Mouse (Mus musculus) embryonic facial prominence, embryonic 11.5 days (tissue): ENCODE results near the gene Cab39l. TPM values are rescaled to one million over a fixed set of nuclear protein-coding genes. Genes with fewer than 3 reads are reported as not detected.

Experiments used
- ATAC-seq: fragments of 200-750 bp; cut with Nextera tagmentation; replicated peaks from 2 replicates; pipeline ENCODE4 v1.8.0; 2017; ENCODE audit warnings: low read depth; ENCODE audit not compliant: insufficient number of reproducible peaks, low FRiP score, low TSS enrichment
- DNase-seq: peaks from one replicate; pipeline ENCODE4 v3.0.0-alpha.2; 2015; ENCODE audit warnings: low spot score
- H3K27ac ChIP-seq: fragments of 300-500 bp; sonication (generic); replicated peaks from 2 replicates; pipeline ENCODE4 v1.5.1; 2014; ENCODE audit warnings: mild to moderate bottlenecking, low read depth, low read length, control low read depth
- H3K27me3 ChIP-seq: fragments of 300-500 bp; sonication (generic); 2 replicates; pipeline ENCODE4 v1.6.1; 2014; ENCODE audit warnings: mild to moderate bottlenecking, low read length, moderate library complexity, mixed read lengths; ENCODE audit not compliant: control insufficient read depth, insufficient read depth
- H3K36me3 ChIP-seq: fragments of 300-500 bp; sonication (generic); replicated peaks from 2 replicates; pipeline ENCODE4 v1.6.1; 2014; ENCODE audit warnings: low read depth, mild to moderate bottlenecking, low read length, moderate library complexity, mixed read lengths; ENCODE audit not compliant: control insufficient read depth, insufficient read depth
- H3K4me1 ChIP-seq: fragments of 300-500 bp; sonication (generic); 2 replicates; pipeline ENCODE4 v1.6.1; 2014; ENCODE audit warnings: low read length, mixed read lengths; ENCODE audit not compliant: control insufficient read depth, insufficient read depth
- H3K4me2 ChIP-seq: fragments of 300-500 bp; sonication (generic); 2 replicates; pipeline ENCODE4 v1.6.1; 2014; ENCODE audit warnings: low read depth, mild to moderate bottlenecking, control low read depth, low read length, moderate library complexity
- H3K4me3 ChIP-seq: fragments of 300-500 bp; sonication (generic); 2 replicates; pipeline ENCODE4 v1.5.1; 2014; ENCODE audit warnings: low read depth, low read length, control low read depth
- H3K9ac ChIP-seq: fragments of 300-500 bp; sonication (generic); replicated peaks from 2 replicates; pipeline ENCODE4 v1.6.1; 2014; ENCODE audit warnings: mild to moderate bottlenecking, control low read depth, low read length
- H3K9me3 ChIP-seq: fragments of 300-500 bp; sonication (generic); replicated peaks from 2 replicates; pipeline ENCODE4 v1.6.1; 2016; ENCODE audit warnings: mild to moderate bottlenecking, low read length, inconsistent platforms, mixed read lengths; ENCODE audit not compliant: control insufficient read depth
- WGBS: fragments of 180-500 bp; shearing (Covaris S2); extraction: QIAGEN DNeasy Blood & Tissue Kit; methylation state at CpG from one replicate; pipeline ENCODE4 v1.1.7; 2014; 5-methylcytosine and 5-hydroxymethylcytosine counted together
- polyA plus RNA-seq: library from polyadenylated mRNA; unstranded; fragments of >200 nt; fragmentation: Nextera tagmentation; extraction: Ambion mirVana; gene quantifications from 2 replicates; pipeline ENCODE4 v1.2.1, GENCODE M21; 2014

Gene Cab39l
- polyA plus RNA-seq, 1 experiment from 2014 or later: 61.8 TPM

DNA sequence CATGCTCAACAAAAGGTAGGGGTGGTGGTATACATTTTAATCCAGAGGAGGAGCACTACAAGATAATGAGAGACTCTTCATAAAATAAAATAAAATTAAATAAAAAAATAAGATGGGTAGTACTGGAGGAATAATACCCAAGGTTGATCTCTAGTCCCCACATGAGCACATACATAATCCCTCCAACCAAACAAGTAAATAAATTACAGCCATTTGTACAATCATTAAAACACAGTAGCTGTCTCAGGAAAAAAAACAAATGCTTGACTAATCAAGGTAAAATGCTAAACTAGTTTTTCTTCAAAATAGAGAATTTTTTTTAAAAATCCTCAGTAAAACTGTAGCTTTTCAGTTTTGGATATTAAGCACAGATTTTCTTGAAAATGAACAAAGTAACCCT, 5.6 kb upstream of the Cab39l start:
- no peak overlapping the region for H3K4me2 ChIP-seq
- ATAC-seq (no peak), DNase-seq (no peak)
- H3K4me3 ChIP-seq: no peak overlapping the region
- H3K36me3 ChIP-seq: no peaks in the 10 kb centered on the region
- H3K27ac ChIP-seq: no peak overlapping the region
- no peaks in the 10 kb centered on the region for H3K27me3 ChIP-seq
- no peak overlapping the region for H3K9ac ChIP-seq
- H3K9me3 ChIP-seq: no peaks in the 10 kb centered on the region
- no peaks in the 10 kb centered on the region for H3K4me1 ChIP-seq

DNA sequence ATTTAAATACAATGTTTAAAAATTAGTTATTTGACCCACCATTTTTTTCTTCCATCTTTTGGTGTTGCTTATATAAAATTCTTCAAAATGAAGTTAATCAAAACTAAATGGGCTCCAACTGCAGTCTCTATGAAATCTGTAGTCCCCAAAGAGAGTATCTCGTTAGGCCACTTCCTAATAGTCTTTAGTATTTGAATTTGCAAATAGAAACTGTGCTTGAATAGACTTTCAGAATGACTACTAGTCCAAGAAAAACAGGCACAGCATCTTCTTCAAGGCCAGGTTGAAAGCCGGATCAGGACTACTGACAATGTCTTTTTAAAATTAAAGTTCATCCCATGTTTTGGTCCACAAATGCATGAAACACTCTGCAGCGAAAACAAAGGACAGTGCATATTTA, 3.4 kb upstream of the Cab39l start:
- Histone ChIP-seq H3K36me3 (no peaks in the 10 kb centered on the region), H3K9me3 (no peaks in the 10 kb centered on the region), H3K27ac (no peak overlapping the region), H3K4me3 (no peak overlapping the region), H3K9ac (no peak overlapping the region), H3K4me1 (no peaks in the 10 kb centered on the region), H3K4me2 (no peak overlapping the region), H3K27me3 (no peaks in the 10 kb centered on the region)
- DNase-seq (no peak), ATAC-seq (no peak)
- WGBS: 84% methylated on average over 3 of the region's 3 CpGs

DNA sequence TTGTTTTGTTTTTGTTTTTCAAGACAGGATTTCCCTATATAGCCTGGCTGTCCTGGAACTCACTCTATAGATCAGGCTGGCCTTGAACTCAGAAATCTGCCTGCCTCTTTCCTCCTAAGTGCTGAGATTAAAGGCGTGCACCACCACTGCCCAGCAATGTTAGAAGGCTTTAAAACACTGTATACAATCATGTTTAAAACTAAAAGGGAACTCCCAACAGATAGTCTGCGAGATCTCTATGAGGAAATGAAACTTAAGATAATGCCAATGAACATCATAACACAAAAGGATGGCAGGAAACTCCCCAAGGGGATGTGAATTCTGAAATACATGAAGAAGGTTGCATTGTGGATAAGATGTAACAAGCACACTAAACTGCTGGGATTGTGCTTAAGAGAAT, 2.3 kb upstream of the Cab39l start:
- H3K36me3 ChIP-seq: no peaks in the 10 kb centered on the region
- no peak overlapping the region for H3K4me2 ChIP-seq
- ATAC-seq (no peak), DNase-seq (no peak)
- no peaks in the 10 kb centered on the region for H3K9me3 ChIP-seq
- no peak overlapping the region for H3K4me3 ChIP-seq
- H3K9ac ChIP-seq: no peak overlapping the region
- 81% methylated on average over 2 of the region's 2 CpGs for WGBS
- H3K27me3 ChIP-seq: no peaks in the 10 kb centered on the region
- H3K27ac ChIP-seq: no peak overlapping the region
- no peaks in the 10 kb centered on the region for H3K4me1 ChIP-seq

DNA sequence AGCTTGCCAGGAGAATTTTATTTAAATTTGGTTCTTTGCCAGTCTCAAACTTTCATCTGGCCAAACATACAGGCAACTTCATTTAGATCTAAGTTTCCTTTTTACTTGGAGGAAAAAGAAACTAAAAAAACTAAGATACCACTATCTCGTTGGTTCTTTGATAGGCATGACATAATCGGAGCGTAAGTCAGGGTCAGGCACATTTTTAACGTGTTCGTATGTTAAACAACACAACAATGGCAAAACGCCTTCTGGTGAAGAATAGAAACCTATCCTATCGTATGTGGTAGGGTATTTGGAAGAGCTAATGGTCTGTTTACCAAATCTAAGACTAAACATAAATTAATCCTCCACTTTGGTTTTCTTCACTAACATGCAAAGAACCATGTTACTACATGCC, 733 bp upstream of the Cab39l start:
- peak overlapping the region; percentile 74 for H3K4me3 ChIP-seq
- DNase-seq: no peak
- no peak for ATAC-seq
- H3K9ac ChIP-seq: peak overlapping the region; percentile 78; the same call in 1 of the 2 replicates
- H3K36me3 ChIP-seq: no peaks in the 10 kb centered on the region
- H3K27ac ChIP-seq: no peak overlapping the region
- H3K9me3 ChIP-seq: no peaks in the 10 kb centered on the region
- H3K4me1 ChIP-seq: no peaks in the 10 kb centered on the region
- no peaks in the 10 kb centered on the region for H3K27me3 ChIP-seq
- WGBS: 28% methylated on average over 7 of the region's 7 CpGs
- peak overlapping the region; percentile 23 for H3K4me2 ChIP-seq

DNA sequence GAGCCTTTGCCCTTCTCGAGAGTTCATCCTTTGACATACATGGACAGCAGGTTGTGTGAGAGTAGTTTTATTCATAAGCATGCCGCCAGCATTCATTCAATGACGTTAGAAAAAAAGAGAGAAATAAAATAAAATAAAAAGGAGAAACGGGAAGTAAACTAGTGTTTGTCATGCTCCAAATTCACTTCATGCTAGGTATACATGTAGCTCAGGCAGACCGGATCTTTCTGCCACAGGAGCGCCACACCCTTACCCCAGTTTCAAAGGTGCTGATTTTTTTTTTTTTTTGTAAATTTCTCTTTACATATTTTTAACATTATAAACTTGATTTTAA, 667 bp downstream of the Cab39l start:
- WGBS: 12% methylated on average over 6 of the region's 6 CpGs
- H3K4me2 ChIP-seq: peak overlapping the region; percentile 59
- H3K9ac ChIP-seq: peak overlapping the region; percentile 78
- no peaks in the 10 kb centered on the region for H3K4me1 ChIP-seq
- no peaks in the 10 kb centered on the region for H3K9me3 ChIP-seq
- H3K27me3 ChIP-seq: no peaks in the 10 kb centered on the region
- H3K27ac ChIP-seq: no peak overlapping the region
- peak overlapping the region; percentile 74 for H3K4me3 ChIP-seq
- ATAC-seq (no peak), DNase-seq (no peak)
- H3K36me3 ChIP-seq: no peaks in the 10 kb centered on the region

DNA sequence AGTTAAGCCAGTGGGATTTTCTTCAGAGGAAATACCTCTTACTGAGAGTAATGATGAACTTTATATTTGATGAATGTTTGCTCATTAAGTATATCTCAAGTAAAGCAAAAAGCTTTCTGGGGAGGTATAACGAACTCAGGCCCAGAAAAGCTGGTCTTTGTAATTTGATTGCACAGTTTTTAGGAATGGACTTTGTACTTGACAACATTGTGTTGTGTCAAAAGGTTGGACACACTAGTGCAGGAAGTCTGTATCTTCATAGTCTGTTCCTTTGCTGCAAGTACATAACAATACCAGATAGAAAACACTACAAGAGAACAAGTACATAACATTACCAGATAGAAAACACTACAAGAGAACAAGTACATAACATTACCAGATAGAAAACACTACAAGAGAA, 4.6 kb downstream of the Cab39l start:
- H3K4me1 ChIP-seq: no peaks in the 10 kb centered on the region
- H3K36me3 ChIP-seq: no peaks in the 10 kb centered on the region
- no peak overlapping the region for H3K27ac ChIP-seq
- no peak overlapping the region for H3K4me3 ChIP-seq
- H3K9ac ChIP-seq: no peak overlapping the region
- WGBS: 93% methylated on average over 1 of the region's 1 CpGs
- H3K4me2 ChIP-seq: no peak overlapping the region
- no peak for ATAC-seq
- H3K9me3 ChIP-seq: no peaks in the 10 kb centered on the region
- no peaks in the 10 kb centered on the region for H3K27me3 ChIP-seq
- no peak for DNase-seq

DNA sequence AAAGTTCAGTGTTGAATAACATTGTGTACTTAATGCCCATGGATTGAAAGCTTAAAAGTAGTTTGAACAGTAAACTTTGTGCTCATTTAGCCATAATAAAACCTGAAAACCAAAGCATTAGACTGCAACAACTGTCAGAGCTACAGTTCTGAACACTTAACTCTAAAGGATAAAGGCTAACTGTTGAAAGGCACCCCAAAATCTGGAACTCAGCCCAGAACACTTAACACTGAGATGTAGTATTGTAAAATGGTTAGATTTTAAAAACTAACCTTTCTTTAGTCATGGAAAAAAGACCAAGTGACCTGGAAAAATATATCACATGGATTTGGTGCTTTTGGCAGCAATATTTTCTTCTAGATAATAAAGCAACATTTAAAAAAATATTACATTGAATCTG, 7.2 kb downstream of the Cab39l start:
- Histone ChIP-seq H3K9ac (no peak overlapping the region), H3K4me2 (no peak overlapping the region), H3K9me3 (no peaks in the 10 kb centered on the region), H3K4me3 (no peak overlapping the region), H3K27me3 (no peaks in the 10 kb centered on the region), H3K36me3 (no peaks in the 10 kb centered on the region), H3K27ac (no peak overlapping the region), H3K4me1 (no peaks in the 10 kb centered on the region)
- no peak for DNase-seq
- no peak for ATAC-seq

DNA sequence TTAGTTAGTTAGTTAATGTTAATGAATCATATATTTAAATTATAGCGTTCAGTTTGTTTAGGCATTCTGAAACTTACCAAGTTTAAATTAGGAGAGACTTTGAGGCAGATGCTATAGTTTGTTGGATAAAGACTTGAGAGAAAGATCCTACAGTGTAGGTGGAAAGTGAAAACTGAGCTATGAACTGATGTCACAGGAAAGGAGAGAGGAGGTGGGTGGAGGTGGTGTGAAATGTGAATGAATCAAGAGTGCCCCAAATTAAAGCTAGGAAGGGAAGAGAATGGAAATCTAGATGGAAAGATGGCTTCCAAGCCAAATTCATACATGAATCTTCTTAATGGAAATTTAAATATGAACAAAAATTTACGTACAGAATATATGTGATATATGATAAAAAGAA, 25.7 kb downstream of the Cab39l start:
- Histone ChIP-seq H3K27me3 (no peaks in the 10 kb centered on the region), H3K27ac (no peak overlapping the region), H3K9ac (no peak overlapping the region), H3K9me3 (no peaks in the 10 kb centered on the region), H3K4me2 (no peak overlapping the region), H3K4me1 (no peaks in the 10 kb centered on the region), H3K4me3 (no peak overlapping the region), H3K36me3 (no peaks in the 10 kb centered on the region)
- WGBS: 83% methylated on average over 2 of the region's 2 CpGs
- ATAC-seq (no peak), DNase-seq (no peak)

DNA sequence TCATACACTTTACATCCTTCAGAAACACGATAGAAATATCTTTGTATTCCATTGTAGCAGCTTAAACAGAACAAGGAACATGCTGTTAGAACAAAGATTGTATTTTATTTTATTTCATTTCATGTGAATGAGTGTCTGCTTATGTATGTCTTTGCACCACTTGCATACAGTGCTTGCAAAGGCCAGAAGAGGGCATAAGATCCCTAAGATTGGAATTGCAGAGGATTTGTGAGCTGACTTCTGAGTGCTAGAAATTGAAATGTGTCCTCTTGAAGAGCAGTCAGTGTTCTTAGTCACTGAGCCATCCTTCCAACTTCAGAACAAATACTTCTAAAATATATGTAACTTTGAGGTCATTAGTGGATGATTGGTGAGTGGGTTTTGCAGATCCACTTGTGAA, 27.0 kb downstream of the Cab39l start:
- no peak for DNase-seq
- WGBS: 73% methylated on average over 1 of the region's 1 CpGs

More for the DNA sequence above, 27.0 kb downstream of the Cab39l start:
- Histone ChIP-seq H3K36me3 (no peaks in the 10 kb centered on the region), H3K27me3 (no peaks in the 10 kb centered on the region), H3K27ac (no peak overlapping the region), H3K9me3 (no peaks in the 10 kb centered on the region), H3K4me2 (no peak overlapping the region), H3K9ac (no peak overlapping the region), H3K4me3 (no peak overlapping the region), H3K4me1 (no peaks in the 10 kb centered on the region)
- no peak for ATAC-seq
